18 mouse cellular contexts compared by ENCODE assay signal in genomic region chr17:71177336-71177735, GRCm38 (mm10).
"Had no signal": no experiment of that assay in that cellular context is flagged by ENCODE, and none has a peak within 500 bp of the region (broad histone marks: within the 10 kb centered on the region; RNA-seq: fewer than 3 reads in every experiment).

No protein-coding gene starts in this region.

- H3K27me3 ChIP-seq: neural tube, embryonic 13.5 days; neural tube, embryonic 15.5 days had no signal

- H3K36me3 ChIP-seq: midbrain, embryonic 10.5 days; midbrain, embryonic 13.5 days; neural tube, embryonic 13.5 days; neural tube, embryonic 15.5 days had no signal

- H3K9me3 ChIP-seq: midbrain, embryonic 10.5 days; midbrain, embryonic 13.5 days; neural tube, embryonic 13.5 days; neural tube, embryonic 15.5 days had no signal

- H3K27ac ChIP-seq: midbrain, embryonic 10.5 days; midbrain, embryonic 13.5 days; neural tube, embryonic 13.5 days; neural tube, embryonic 15.5 days had no signal

- H3K9ac ChIP-seq: lung, embryonic 14.5 days; midbrain, embryonic 13.5 days; neural tube, embryonic 13.5 days; neural tube, embryonic 15.5 days had no signal

- H3K4me3 ChIP-seq: midbrain, embryonic 10.5 days; midbrain, embryonic 13.5 days; myocyte; neural tube, embryonic 13.5 days; neural tube, embryonic 15.5 days had no signal

- H3K4me2 ChIP-seq: lung, embryonic 14.5 days; midbrain, embryonic 13.5 days; neural tube, embryonic 13.5 days; neural tube, embryonic 15.5 days had no signal

- ATAC-seq: midbrain, embryonic 13.5 days; midbrain, embryonic 16.5 days had no signal

- DNase-seq: lung, adult 18-20 months; lung, embryonic 14.5 days; lung, postnatal 10 days; lung, postnatal 4 days; retina, postnatal 1 day; right cerebral cortex, adult 18-20 months; right cerebral cortex, postnatal 25 days; right cerebral cortex, postnatal 4 days; spleen, adult 18-20 months; thymus, adult 18-20 months; thymus, postnatal 25 days; thymus, postnatal 4 days had no signal
